Comparison of ENCODE assay signal across 21 mouse cellular contexts in the genomic region with DNA sequence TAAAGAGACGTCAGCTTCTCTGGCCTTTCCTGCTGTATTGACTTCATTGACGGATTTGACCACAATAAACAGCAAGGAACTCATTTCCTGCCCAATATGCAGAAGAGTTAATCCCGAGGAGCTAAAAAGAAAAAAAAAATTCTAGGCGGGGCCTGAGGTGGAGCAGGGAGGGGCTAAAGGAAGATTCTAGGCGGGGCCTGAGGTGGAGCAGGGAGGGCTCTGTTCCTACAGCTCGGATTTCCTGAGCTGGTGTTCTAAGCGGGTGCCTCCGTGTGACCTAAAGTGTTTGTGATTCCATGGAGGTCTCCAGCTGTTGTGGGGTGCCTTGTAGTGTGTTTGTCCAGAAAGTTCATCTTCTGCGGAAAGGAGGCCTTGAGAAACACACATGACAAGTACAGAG. TPM values are rescaled to one million over a fixed set of nuclear protein-coding genes. Genes with fewer than 3 reads are reported as not detected.
DNase-seq lines count a peak whose midpoint lies in the region; ATAC-seq and TF ChIP-seq lines count a peak whose summit lies in the region.
"Had no signal": no experiment of that assay in that cellular context is flagged by ENCODE, and none has a peak within 500 bp of the region (broad histone marks: within the 10 kb centered on the region; RNA-seq: fewer than 3 reads in every experiment).

No protein-coding gene starts in this region.

- no peaks in the 10 kb centered on the region for H3K9me3 ChIP-seq in kidney, postnatal 0 days (replicated peaks; ENCODE audit: low read length)
- H3K9me3 ChIP-seq in stomach, embryonic 16.5 days (replicated peaks; ENCODE audit: control insufficient read depth, low read length): no peaks in the 10 kb centered on the region
- H3K9me3 ChIP-seq: liver, embryonic 15.5 days; neural tube, embryonic 12.5 days had no signal

- no peaks in the 10 kb centered on the region for H3K27me3 ChIP-seq in kidney, postnatal 0 days (ENCODE audit: insufficient read depth, low read length)
- no peaks in the 10 kb centered on the region for H3K27me3 ChIP-seq in stomach, embryonic 16.5 days (ENCODE audit: control insufficient read depth, insufficient read depth, low read length)
- H3K27me3 ChIP-seq: liver, embryonic 15.5 days; neural tube, embryonic 12.5 days had no signal

- H3K4me1 ChIP-seq in kidney, postnatal 0 days (replicated peaks; ENCODE audit: insufficient read depth, low read length): no peaks in the 10 kb centered on the region
- H3K4me1 ChIP-seq in stomach, embryonic 16.5 days (ENCODE audit: control insufficient read depth, insufficient read depth, low read length): no peaks in the 10 kb centered on the region
- H3K4me1 ChIP-seq: liver, embryonic 15.5 days; megakaryocyte, embryonic 14.5 days had no signal

- H3K27ac ChIP-seq in kidney, postnatal 0 days: no peak overlapping the region
- no peak overlapping the region for H3K27ac ChIP-seq in stomach, embryonic 16.5 days (ENCODE audit: low read length)
- H3K27ac ChIP-seq: hindbrain, postnatal 0 days; liver, embryonic 15.5 days; neural tube, embryonic 12.5 days had no signal

- no peak for ATAC-seq in kidney, postnatal 0 days (replicated peaks; ENCODE audit: low FRiP score, low read depth)
- ATAC-seq in stomach, embryonic 16.5 days (ENCODE audit: insufficient read depth, low FRiP score): peak; percentile 69; the same call in 1 of the 2 replicates
- ATAC-seq in CD4-positive, CD25-positive, alpha-beta regulatory T cell, adult 4 months: no peak
- ATAC-seq: activated CD4-positive, CD25-positive, alpha-beta regulatory T cell, adult 4 months; forebrain, postnatal 0 days; hindbrain, postnatal 0 days had no signal

- peak overlapping the region; percentile 8; the same call in 1 of the 2 replicates for H3K4me2 ChIP-seq in kidney, postnatal 0 days (ENCODE audit: low read length)
- H3K4me2 ChIP-seq in stomach, embryonic 16.5 days (ENCODE audit: low read depth, low read length): peak overlapping the region; percentile 23
- H3K4me2 ChIP-seq: liver, embryonic 15.5 days; neural tube, embryonic 12.5 days had no signal

- intact Hi-C loops in heart, postnatal 10 days (cut with DNase I): no loop called here

- no peak overlapping the region for H3K9ac ChIP-seq in kidney, postnatal 0 days (ENCODE audit: low read depth, low read length)
- H3K9ac ChIP-seq in stomach, embryonic 16.5 days (ENCODE audit: low read length): no peak overlapping the region
- H3K9ac ChIP-seq: forebrain, postnatal 0 days; liver, embryonic 15.5 days; neural tube, embryonic 12.5 days had no signal

- H3K4me3 ChIP-seq in kidney, postnatal 0 days (replicated peaks; ENCODE audit: low read depth, low read length): no peak overlapping the region
- H3K4me3 ChIP-seq in stomach, embryonic 16.5 days (replicated peaks; ENCODE audit: low read length): no peak overlapping the region
- H3K4me3 ChIP-seq: liver, embryonic 15.5 days; megakaryocyte, embryonic 14.5 days; neural tube, embryonic 12.5 days had no signal

- peak; percentile 24 for DNase-seq in heart, adult 11 months
- DNase-seq in heart, postnatal 10 days: no peak
- peak; percentile 54 for DNase-seq in kidney, postnatal 0 days (ENCODE audit: low spot score)
- DNase-seq in kidney, adult 18-20 months: no peak
- peak; percentile 33 for DNase-seq in testis, postnatal 14 days (ENCODE audit: low spot score)
- no peak for DNase-seq in testis, postnatal 10 days (ENCODE audit: low spot score)
- DNase-seq: adrenal gland, postnatal 25 days; cerebellum, adult 2 months; forebrain, postnatal 0 days; heart, postnatal 14 days; kidney, postnatal 25 days; layer of hippocampus, adult 9-11 months; right cerebral cortex, postnatal 25 days had no signal

- TF ChIP-seq CTCF in kidney, postnatal 0 days (IDR thresholded peaks at IDR 0.05; ENCODE audit: low read depth): no peak

- no peaks in the 10 kb centered on the region for H3K36me3 ChIP-seq in kidney, postnatal 0 days (ENCODE audit: insufficient read depth, low read length)
- no peaks in the 10 kb centered on the region for H3K36me3 ChIP-seq in stomach, embryonic 16.5 days (ENCODE audit: control insufficient read depth, insufficient read depth, low read length)
- H3K36me3 ChIP-seq: liver, embryonic 15.5 days; neural tube, embryonic 12.5 days had no signal

- 15% methylated on average over 9 of the region's 9 CpGs for WGBS in kidney, postnatal 0 days
- 9% methylated on average over 9 of the region's 9 CpGs for WGBS in stomach, embryonic 16.5 days

RNA-seq across cellular contexts. Expression of a gene that starts 25.2 kb away (rescaled TPM):
- 1 to 10 TPM; 7.7 to 8.5 TPM for total RNA-seq in heart, postnatal 10 days (2021)
- polyA plus RNA-seq in kidney, postnatal 0 days (2015; fragmentation: Nextera tagmentation; extraction: Ambion mirVana): 0.46 and 0.47 TPM in 2 replicates
- polyA plus RNA-seq in stomach, embryonic 16.5 days (2015; fragmentation: Nextera tagmentation; extraction: Ambion mirVana): 2.1 and 2.5 TPM in 2 replicates
- polyA plus RNA-seq in CD4-positive, CD25-positive, alpha-beta regulatory T cell, adult 4 months (2017; shearing (Covaris generic)): not detected
- total RNA-seq: gastrocnemius, adult 18-20 months had no signal
- polyA plus RNA-seq: activated CD4-positive, CD25-positive, alpha-beta regulatory T cell, adult 4 months had no signal

Comparison
In these comparisons a context has a peak if more than half of its experiments do, and no peak if none do; other contexts are left out.
1. DNase-seq: peak in heart, adult 11 months (single experiment), kidney, postnatal 0 days (single experiment) and testis, postnatal 14 days (single experiment); none in heart, postnatal 10 days (0 of 2), kidney, adult 18-20 months (single experiment) and testis, postnatal 10 days (single experiment).